Mouse (Mus musculus): ENCODE results near the gene Rhbdd1. TPM values are rescaled to one million over a fixed set of nuclear protein-coding genes. Genes with fewer than 3 reads are reported as not detected.

Gene Rhbdd1
- polyA plus RNA-seq, 1 experiment from 2014 or later, result 4.6 TPM

DNA sequence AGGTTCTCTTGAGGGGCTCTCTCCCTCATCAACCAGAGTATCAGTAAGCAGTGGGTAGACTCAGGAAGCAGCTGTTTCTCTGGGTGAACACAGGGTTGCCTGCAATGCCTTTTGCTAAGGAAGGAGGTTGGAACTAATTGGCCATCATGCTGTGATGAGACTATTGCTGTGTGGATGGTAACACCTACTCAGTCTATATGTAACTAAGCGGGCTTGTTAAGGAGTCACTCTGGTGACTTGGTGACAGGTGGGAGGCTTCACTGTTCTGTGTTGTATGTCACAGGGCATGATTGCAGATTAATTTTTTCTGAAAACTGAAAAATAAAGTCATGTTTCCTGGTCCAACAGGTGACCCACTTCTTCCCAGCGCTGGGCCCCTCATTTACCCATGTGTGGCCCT lies 36.8 kb downstream of the Rhbdd1 start:
- no peaks in the 10 kb centered on the region for H3K9me3 ChIP-seq (ENCODE audit: control insufficient read depth, low read length)
- H3K4me2 ChIP-seq (ENCODE audit: low read length), result no peak overlapping the region
- H3K4me3 ChIP-seq (replicated peaks; ENCODE audit: low read length), result no peak overlapping the region
- no peak for ATAC-seq
- WGBS, result 86% methylated on average over 2 of the region's 2 CpGs
- H3K4me1 ChIP-seq (replicated peaks; ENCODE audit: control insufficient read depth, insufficient read depth, low read length), result no peaks in the 10 kb centered on the region
- no peak overlapping the region for H3K27ac ChIP-seq (ENCODE audit: low read length)
- H3K9ac ChIP-seq (replicated peaks; ENCODE audit: low read depth, low read length), result no peak overlapping the region
- no peaks in the 10 kb centered on the region for H3K36me3 ChIP-seq (ENCODE audit: control insufficient read depth, insufficient read depth)
- no peaks in the 10 kb centered on the region for H3K27me3 ChIP-seq (replicated peaks; ENCODE audit: control insufficient read depth, insufficient read depth, low read length)

DNA sequence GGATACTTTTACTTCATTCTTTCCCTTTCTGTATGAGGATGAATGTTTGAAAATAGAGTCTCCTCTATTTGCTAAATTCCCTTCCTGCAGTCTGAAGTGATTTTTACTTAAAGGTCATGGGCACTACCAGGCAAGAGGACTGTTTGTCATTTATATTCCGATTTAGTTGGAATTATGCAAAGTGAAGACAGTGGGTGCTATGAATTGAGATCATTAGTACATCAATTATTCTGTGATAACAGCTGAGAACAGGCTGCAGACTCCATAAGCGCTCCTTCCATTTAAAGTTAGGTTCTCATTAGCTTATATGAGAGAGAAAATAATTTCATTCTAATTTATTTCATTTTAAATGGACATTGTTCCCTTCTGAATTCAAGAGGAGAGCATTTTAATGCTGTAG lies 37.5 kb downstream of the Rhbdd1 start:
- Histone ChIP-seq H3K4me1 (replicated peaks; ENCODE audit: control insufficient read depth, insufficient read depth, low read length) (0 out of 2 replicates have a peak, but pooled peaks cover 1% of the 10 kb centered on the region), H3K9me3 (ENCODE audit: control insufficient read depth, low read length) (no peaks in the 10 kb centered on the region), H3K4me3 (replicated peaks; ENCODE audit: low read length) (no peak overlapping the region), H3K27ac (ENCODE audit: low read length) (no peak overlapping the region), H3K9ac (replicated peaks; ENCODE audit: low read depth, low read length) (no peak overlapping the region), H3K36me3 (ENCODE audit: control insufficient read depth, insufficient read depth) (no peaks in the 10 kb centered on the region), H3K4me2 (ENCODE audit: low read length) (no peak overlapping the region), H3K27me3 (replicated peaks; ENCODE audit: control insufficient read depth, insufficient read depth, low read length) (no peaks in the 10 kb centered on the region)
- no peak for ATAC-seq
- 32% methylated on average over 2 of the region's 2 CpGs for WGBS

DNA sequence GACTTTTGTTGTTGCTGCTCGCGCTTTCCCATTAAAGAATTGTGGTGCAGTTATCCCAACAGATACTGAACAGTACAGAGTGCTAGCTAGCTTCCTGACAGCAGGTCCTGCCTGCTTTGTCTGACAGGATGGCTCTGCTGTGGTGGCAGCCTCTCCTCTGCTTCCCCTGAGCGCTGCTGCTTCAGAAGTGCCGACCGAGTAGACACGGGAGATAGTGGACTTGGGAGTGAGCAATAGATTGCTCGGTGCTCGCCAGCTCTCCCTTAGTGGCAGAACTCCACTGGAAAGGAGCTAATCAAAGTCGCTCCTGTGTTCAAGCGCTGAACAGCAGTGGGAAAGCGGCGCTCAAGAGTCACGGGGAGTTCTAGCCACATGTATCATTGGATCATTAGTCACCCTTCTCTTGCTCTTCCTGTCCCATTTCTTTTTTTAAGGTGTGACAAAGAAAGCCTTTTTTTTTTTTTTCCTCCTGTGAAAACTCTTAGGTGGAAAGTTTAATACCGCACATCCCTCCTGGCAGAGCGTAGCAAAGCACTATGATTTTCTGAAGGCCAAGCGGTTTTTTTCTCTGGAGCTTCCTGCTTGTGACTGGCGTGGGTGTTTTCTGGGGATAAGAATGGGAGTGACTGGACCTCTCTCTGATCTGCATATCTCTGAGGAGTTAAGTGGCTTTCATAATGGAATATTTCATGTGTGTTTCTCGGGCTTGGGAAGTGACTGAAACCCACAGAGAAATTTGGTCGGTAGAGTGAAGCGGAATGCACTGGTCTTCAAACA lies 42.8 kb downstream of the Rhbdd1 start:
- ATAC-seq, result peak; percentile 64; the same call in 1 of the 2 replicates
- 0 out of 2 replicates have a peak overlapping the region, but pooled peaks have one; percentile 17 for H3K4me2 ChIP-seq (ENCODE audit: low read length)
- H3K27ac ChIP-seq (ENCODE audit: low read length), result no peak overlapping the region
- H3K9ac ChIP-seq (replicated peaks; ENCODE audit: low read depth, low read length), result 0 out of 2 replicates have a peak overlapping the region, but pooled peaks have one; percentile 8
- H3K36me3 ChIP-seq (ENCODE audit: control insufficient read depth, insufficient read depth), result no peaks in the 10 kb centered on the region
- H3K9me3 ChIP-seq (ENCODE audit: control insufficient read depth, low read length), result no peaks in the 10 kb centered on the region
- WGBS, result 57% methylated on average over 20 of the region's 20 CpGs
- 0 out of 2 replicates have a peak, but pooled peaks cover 3% of the 10 kb centered on the region for H3K4me1 ChIP-seq (replicated peaks; ENCODE audit: control insufficient read depth, insufficient read depth, low read length)
- H3K27me3 ChIP-seq (replicated peaks; ENCODE audit: control insufficient read depth, insufficient read depth, low read length), result no peaks in the 10 kb centered on the region
- no peak overlapping the region for H3K4me3 ChIP-seq (replicated peaks; ENCODE audit: low read length)

GRCm38 (mm10) chr1:82359648-82360026 lies 43.4 kb downstream of the Rhbdd1 start:
- Histone ChIP-seq H3K9me3 (ENCODE audit: control insufficient read depth, low read length) (no peaks in the 10 kb centered on the region), H3K27me3 (replicated peaks; ENCODE audit: control insufficient read depth, insufficient read depth, low read length) (no peaks in the 10 kb centered on the region), H3K4me3 (replicated peaks; ENCODE audit: low read length) (no peak overlapping the region), H3K36me3 (ENCODE audit: control insufficient read depth, insufficient read depth) (no peaks in the 10 kb centered on the region), H3K27ac (ENCODE audit: low read length) (no peak overlapping the region), H3K9ac (replicated peaks; ENCODE audit: low read depth, low read length) (no peak overlapping the region), H3K4me1 (replicated peaks; ENCODE audit: control insufficient read depth, insufficient read depth, low read length) (0 out of 2 replicates have a peak, but pooled peaks cover 3% of the 10 kb centered on the region), H3K4me2 (ENCODE audit: low read length) (no peak overlapping the region)
- 0 out of 2 replicates have a peak, but pooled peaks have one; percentile 36 for ATAC-seq
- WGBS, result 85% methylated on average over 1 of the region's 1 CpGs

DNA sequence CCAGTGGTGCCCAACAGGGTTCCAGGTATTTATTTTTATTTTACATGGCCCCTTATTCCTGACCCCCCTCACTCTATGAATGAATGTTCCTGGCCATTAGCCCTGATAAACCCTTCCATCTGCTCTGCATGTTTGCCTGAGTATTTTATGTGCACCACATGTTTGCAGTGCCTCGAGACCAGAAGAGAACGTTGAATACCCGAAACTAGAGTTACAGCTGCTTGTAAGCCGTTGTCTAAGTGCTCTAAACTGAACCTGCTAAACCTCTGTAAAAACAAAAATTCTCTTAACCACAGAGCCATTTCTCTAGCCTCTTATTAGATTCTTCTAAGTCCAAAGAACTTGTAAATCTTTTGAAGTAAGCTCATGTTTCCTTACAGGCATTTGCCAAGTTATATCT lies 45.0 kb downstream of the Rhbdd1 start:
- Histone ChIP-seq H3K27ac (ENCODE audit: low read length) (no peak overlapping the region), H3K4me1 (replicated peaks; ENCODE audit: control insufficient read depth, insufficient read depth, low read length) (0 out of 2 replicates have a peak, but pooled peaks cover 3% of the 10 kb centered on the region), H3K4me3 (replicated peaks; ENCODE audit: low read length) (no peak overlapping the region), H3K4me2 (ENCODE audit: low read length) (no peak overlapping the region), H3K9ac (replicated peaks; ENCODE audit: low read depth, low read length) (no peak overlapping the region), H3K27me3 (replicated peaks; ENCODE audit: control insufficient read depth, insufficient read depth, low read length) (no peaks in the 10 kb centered on the region), H3K9me3 (ENCODE audit: control insufficient read depth, low read length) (no peaks in the 10 kb centered on the region), H3K36me3 (ENCODE audit: control insufficient read depth, insufficient read depth) (no peaks in the 10 kb centered on the region)
- 84% methylated on average over 4 of the region's 4 CpGs for WGBS
- no peak for ATAC-seq

DNA sequence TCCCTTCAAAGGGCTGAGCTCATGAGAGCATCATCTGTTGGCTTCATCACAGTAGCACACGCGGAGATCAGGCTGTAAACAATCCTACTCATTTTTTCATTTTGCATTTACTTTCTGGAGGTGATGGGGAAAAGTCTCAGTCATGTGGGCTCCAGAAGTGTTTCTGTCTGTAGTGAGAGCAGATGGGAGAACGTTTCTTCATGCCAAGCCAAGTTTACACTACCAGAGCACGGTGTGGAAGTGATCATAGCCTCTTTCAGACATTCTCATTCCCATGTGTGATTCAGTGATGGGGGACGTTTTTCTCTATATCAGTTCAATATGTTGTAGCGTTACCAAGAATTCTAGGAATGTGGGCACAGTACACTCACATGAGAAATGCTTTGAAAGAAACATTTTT lies 45.9 kb downstream of the Rhbdd1 start:
- 0 out of 2 replicates have a peak, but pooled peaks have one; percentile 16 for ATAC-seq
- Histone ChIP-seq H3K9ac (replicated peaks; ENCODE audit: low read depth, low read length) (no peak overlapping the region), H3K4me2 (ENCODE audit: low read length) (no peak overlapping the region), H3K27me3 (replicated peaks; ENCODE audit: control insufficient read depth, insufficient read depth, low read length) (no peaks in the 10 kb centered on the region), H3K9me3 (ENCODE audit: control insufficient read depth, low read length) (no peaks in the 10 kb centered on the region), H3K4me1 (replicated peaks; ENCODE audit: control insufficient read depth, insufficient read depth, low read length) (0 out of 2 replicates have a peak, but pooled peaks cover 3% of the 10 kb centered on the region), H3K36me3 (ENCODE audit: control insufficient read depth, insufficient read depth) (no peaks in the 10 kb centered on the region), H3K4me3 (replicated peaks; ENCODE audit: low read length) (no peak overlapping the region), H3K27ac (ENCODE audit: low read length) (no peak overlapping the region)
- 65% methylated on average over 6 of the region's 6 CpGs for WGBS

DNA sequence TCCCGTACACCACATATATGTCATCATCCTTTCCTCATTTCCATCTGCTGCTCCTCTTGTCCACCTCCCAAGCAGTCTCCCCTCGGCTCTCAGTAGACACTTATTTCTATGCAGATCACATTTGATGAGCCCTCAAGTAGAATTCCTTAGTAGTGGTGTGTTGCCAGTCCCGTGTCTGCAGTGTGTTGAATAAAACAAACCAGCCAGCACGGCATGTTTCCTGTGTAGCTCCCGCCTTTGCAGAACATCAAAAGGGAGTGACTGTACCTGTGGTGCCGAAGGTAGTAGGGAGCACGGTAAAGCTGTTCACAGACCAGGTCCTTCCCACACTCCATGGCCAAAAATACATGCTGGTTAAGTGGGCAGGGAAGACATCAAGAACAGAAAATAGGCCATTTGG lies 47.8 kb downstream of the Rhbdd1 start:
- Histone ChIP-seq H3K4me1 (replicated peaks; ENCODE audit: control insufficient read depth, insufficient read depth, low read length) (0 out of 2 replicates have a peak, but pooled peaks cover under 1% of the 10 kb centered on the region), H3K4me2 (ENCODE audit: low read length) (no peak overlapping the region), H3K27me3 (replicated peaks; ENCODE audit: control insufficient read depth, insufficient read depth, low read length) (no peaks in the 10 kb centered on the region), H3K27ac (ENCODE audit: low read length) (no peak overlapping the region), H3K36me3 (ENCODE audit: control insufficient read depth, insufficient read depth) (no peaks in the 10 kb centered on the region), H3K9ac (replicated peaks; ENCODE audit: low read depth, low read length) (no peak overlapping the region), H3K9me3 (ENCODE audit: control insufficient read depth, low read length) (no peaks in the 10 kb centered on the region), H3K4me3 (replicated peaks; ENCODE audit: low read length) (no peak overlapping the region)
- ATAC-seq, result no peak
- WGBS, result 71% methylated on average over 7 of the region's 7 CpGs

DNA sequence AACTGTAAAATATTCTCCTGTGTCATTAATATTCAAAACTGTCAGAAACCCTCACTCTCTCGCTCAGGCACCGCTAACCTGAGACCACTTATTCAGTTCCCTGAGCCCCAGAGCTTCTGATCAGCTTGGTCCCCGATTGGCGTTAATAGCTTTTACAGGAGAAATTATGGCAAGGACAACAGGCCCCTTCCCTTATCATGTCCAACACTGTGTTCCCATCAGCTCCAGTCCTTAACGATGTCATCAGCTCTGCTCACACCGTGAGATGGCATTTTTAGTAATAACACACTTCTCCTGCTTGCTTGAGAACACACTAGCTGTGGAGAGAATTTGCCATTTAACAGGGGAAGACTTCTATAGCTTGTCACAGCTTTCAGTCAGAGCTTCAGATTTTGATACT lies 48.2 kb downstream of the Rhbdd1 start:
- no peak overlapping the region for H3K4me2 ChIP-seq (ENCODE audit: low read length)
- ATAC-seq, result no peak
- 0 out of 2 replicates have a peak, but pooled peaks cover 2% of the 10 kb centered on the region for H3K4me1 ChIP-seq (replicated peaks; ENCODE audit: control insufficient read depth, insufficient read depth, low read length)
- H3K9ac ChIP-seq (replicated peaks; ENCODE audit: low read depth, low read length), result no peak overlapping the region
- H3K36me3 ChIP-seq (ENCODE audit: control insufficient read depth, insufficient read depth), result no peaks in the 10 kb centered on the region
- no peaks in the 10 kb centered on the region for H3K9me3 ChIP-seq (ENCODE audit: control insufficient read depth, low read length)
- H3K27ac ChIP-seq (ENCODE audit: low read length), result no peak overlapping the region
- WGBS, result 44% methylated on average over 6 of the region's 6 CpGs
- H3K27me3 ChIP-seq (replicated peaks; ENCODE audit: control insufficient read depth, insufficient read depth, low read length), result no peaks in the 10 kb centered on the region
- no peak overlapping the region for H3K4me3 ChIP-seq (replicated peaks; ENCODE audit: low read length)

- 76% methylated on average over 5 of the region's 5 CpGs for WGBS
- no peaks in the 10 kb centered on the region for H3K36me3 ChIP-seq (ENCODE audit: control insufficient read depth, insufficient read depth)
- no peak for ATAC-seq
- H3K9ac ChIP-seq (replicated peaks; ENCODE audit: low read depth, low read length), result no peak overlapping the region
- H3K4me2 ChIP-seq (ENCODE audit: low read length), result no peak overlapping the region
- H3K4me1 ChIP-seq (replicated peaks; ENCODE audit: control insufficient read depth, insufficient read depth, low read length), result 0 out of 2 replicates have a peak, but pooled peaks cover 5% of the 10 kb centered on the region
- H3K27ac ChIP-seq (ENCODE audit: low read length), result no peak overlapping the region
- H3K27me3 ChIP-seq (replicated peaks; ENCODE audit: control insufficient read depth, insufficient read depth, low read length), result no peaks in the 10 kb centered on the region
- H3K4me3 ChIP-seq (replicated peaks; ENCODE audit: low read length), result no peak overlapping the region
- H3K9me3 ChIP-seq (ENCODE audit: control insufficient read depth, low read length), result no peaks in the 10 kb centered on the region
Measured at GRCm38 (mm10) chr1:82371636-82372428, 55.6 kb downstream of the Rhbdd1 start.

Measured in forebrain, embryonic 16.5 days (tissue).